Mouse (Mus musculus) heart, adult 2 months (tissue): ENCODE measurements around the gene Nanos2.

Experiments used
- CTCF ChIP-seq: fragments of 200-600 bp; IDR thresholded peaks from 2 replicates; pipeline ENCODE4 v1.8.1; 2022; ENCODE audit warnings: antibody characterized with exemption, mild to moderate bottlenecking, moderate library complexity
- EP300 ChIP-seq: fragments of 200-500 bp; IDR thresholded peaks from 2 replicates; pipeline ENCODE4 v1.6.1; 2011; ENCODE audit warnings: low read depth, low read length, control low read depth; ENCODE audit not compliant: insufficient read depth
- POLR2A ChIP-seq: fragments of 200-500 bp; IDR thresholded peaks from 2 replicates; pipeline ENCODE4 v1.6.1; 2011; ENCODE audit warnings: mild to moderate bottlenecking, low read depth, low read length, control low read depth; ENCODE audit not compliant: insufficient read depth

DNA sequence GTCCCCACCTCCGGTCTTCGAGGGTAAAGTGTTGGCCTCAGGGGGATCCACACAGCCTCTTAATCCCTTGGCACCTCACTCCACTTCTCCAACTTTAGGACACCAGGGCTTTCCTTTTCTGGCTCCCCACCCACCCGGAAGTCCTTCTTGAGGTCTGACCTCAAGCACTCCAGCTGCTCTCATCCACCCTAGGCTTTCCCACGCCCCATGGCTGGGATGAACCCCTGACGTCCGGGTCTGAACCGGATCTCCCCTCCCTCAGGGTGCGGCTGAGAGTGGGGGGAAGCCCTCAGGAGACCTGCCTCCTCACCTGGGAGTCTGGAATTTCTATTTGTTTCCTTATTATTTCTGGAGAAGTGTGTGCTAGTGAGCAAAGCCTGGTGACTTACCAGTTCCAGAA is 33.8 kb downstream of the Nanos2 start:
- TF ChIP-seq POLR2A (no peak), CTCF (no peak), EP300 (no peak)
